Mouse (Mus musculus) heart, embryonic 12.5 days (tissue): ENCODE results near the gene Ptges3l. TPM values are rescaled to one million over a fixed set of nuclear protein-coding genes. Genes with fewer than 3 reads are reported as not detected.
"Not testable (repeated sequence)": the region's sequence is repeated elsewhere in the genome, so short reads cannot be mapped to it uniquely, and the experiment has no call there.

Source experiments
- ATAC-seq: fragments of 200-750 bp; cut with Nextera tagmentation; 2 replicates; pipeline ENCODE4 v1.8.0; 2017; ENCODE audit warnings: moderate TSS enrichment, moderate library complexity; ENCODE audit not compliant: insufficient number of reproducible peaks, low FRiP score
- H3K27ac ChIP-seq: fragments of 300-500 bp; sonication (generic); 2 replicates; pipeline ENCODE4 v1.5.1; 2016; ENCODE audit warnings: mild to moderate bottlenecking, moderate library complexity; ENCODE audit not compliant: poor library complexity, severe bottlenecking
- H3K27me3 ChIP-seq: fragments of 300-500 bp; sonication (generic); replicated peaks from 2 replicates; pipeline ENCODE4 v1.6.1; 2016; ENCODE audit warnings: mild to moderate bottlenecking, moderate library complexity
- H3K36me3 ChIP-seq: fragments of 300-500 bp; sonication (generic); 2 replicates; pipeline ENCODE4 v1.6.1; 2016; ENCODE audit warnings: mild to moderate bottlenecking, moderate library complexity
- H3K4me1 ChIP-seq: fragments of 300-500 bp; sonication (generic); replicated peaks from 2 replicates; pipeline ENCODE4 v1.6.1; 2016; ENCODE audit warnings: mild to moderate bottlenecking
- H3K4me2 ChIP-seq: fragments of 300-500 bp; sonication (generic); 2 replicates; pipeline ENCODE4 v1.6.1; 2016; ENCODE audit warnings: mild to moderate bottlenecking, moderate library complexity
- H3K4me3 ChIP-seq: fragments of 300-500 bp; sonication (generic); 2 replicates; pipeline ENCODE4 v1.5.1; 2016; ENCODE audit warnings: mild to moderate bottlenecking
- H3K9ac ChIP-seq: fragments of 300-500 bp; sonication (generic); 2 replicates; pipeline ENCODE4 v1.6.1; 2016; ENCODE audit warnings: mild to moderate bottlenecking, moderate library complexity
- H3K9me3 ChIP-seq: fragments of 300-500 bp; sonication (generic); replicated peaks from 2 replicates; pipeline ENCODE4 v1.6.1; 2016; ENCODE audit warnings: mild to moderate bottlenecking, moderate library complexity
- WGBS: fragments of 180-500 bp; shearing (Covaris S2); methylation state at CpG from one replicate; pipeline ENCODE4 v1.1.7; 2016; 5-methylcytosine and 5-hydroxymethylcytosine counted together
- polyA plus RNA-seq: library from polyadenylated mRNA; unstranded; fragments of >200 nt; fragmentation: Nextera tagmentation; extraction: Ambion mirVana; gene quantifications from 2 replicates; pipeline ENCODE4 v1.2.1, GENCODE M21; 2016

Ptges3l gene
- polyA plus RNA-seq, 1 experiment from 2014 or later: 80.3 TPM

DNA sequence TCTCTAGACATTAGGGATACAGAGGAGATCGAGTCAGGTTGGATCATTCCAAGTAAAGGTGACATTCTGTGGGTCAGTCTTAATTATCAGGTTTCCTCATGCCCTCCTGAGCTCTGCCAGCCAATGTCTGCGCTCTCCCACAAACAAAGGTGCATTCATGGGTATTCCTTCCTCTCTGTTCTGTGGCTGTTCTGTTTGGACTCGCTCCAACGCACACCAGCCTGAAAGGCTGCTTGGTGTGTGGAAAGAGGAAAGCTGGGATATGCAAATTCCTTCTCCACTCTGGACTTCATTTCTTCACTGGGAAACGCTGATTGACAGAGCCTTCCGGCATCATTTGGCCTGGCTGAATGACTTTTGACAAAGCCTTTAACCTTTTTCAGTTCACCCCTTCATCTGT, 29.6 kb upstream of the Ptges3l start:
- no peak for ATAC-seq
- H3K4me1 ChIP-seq: peaks cover 13% of the 10 kb centered on the region
- H3K27ac ChIP-seq: no peak overlapping the region
- H3K4me3 ChIP-seq: no peak overlapping the region
- no peaks in the 10 kb centered on the region for H3K27me3 ChIP-seq
- peaks cover 36% of the 10 kb centered on the region for H3K36me3 ChIP-seq
- no peaks in the 10 kb centered on the region for H3K9me3 ChIP-seq
- H3K4me2 ChIP-seq: no peak overlapping the region
- no peak overlapping the region for H3K9ac ChIP-seq
- WGBS: 64% methylated on average over 6 of the region's 6 CpGs

- H3K4me2 ChIP-seq: no peak overlapping the region
- no peak overlapping the region for H3K9ac ChIP-seq
- 56% methylated on average over 10 of the region's 10 CpGs for WGBS
- no peaks in the 10 kb centered on the region for H3K9me3 ChIP-seq
- no peak overlapping the region for H3K4me3 ChIP-seq
- no peak for ATAC-seq
- H3K27ac ChIP-seq: no peak overlapping the region
- peaks cover 26% of the 10 kb centered on the region for H3K4me1 ChIP-seq
- H3K27me3 ChIP-seq: no peaks in the 10 kb centered on the region
- H3K36me3 ChIP-seq: peaks cover 12% of the 10 kb centered on the region
Observed at GRCm38 (mm10) chr11:101452093-101452774, 27.1 kb upstream of the Ptges3l start.

DNA sequence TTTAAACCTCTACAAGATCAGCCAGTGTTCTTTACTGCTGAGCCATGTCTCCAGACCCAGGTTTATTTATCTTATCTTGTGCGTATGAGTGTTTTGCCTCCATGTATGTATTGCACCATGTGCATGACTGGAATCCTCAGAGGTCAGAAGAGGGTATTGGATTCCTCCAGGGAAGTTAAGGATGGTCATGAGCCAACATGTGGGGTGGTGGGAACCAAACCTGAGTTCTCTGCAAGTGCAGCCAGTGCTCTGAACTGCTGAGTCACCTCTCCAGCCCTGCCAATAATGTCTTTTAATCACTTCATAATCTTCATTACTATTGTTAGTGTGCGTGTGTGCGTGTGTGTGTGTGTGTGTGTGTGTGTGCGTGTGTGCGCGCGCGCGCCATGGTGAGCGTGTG, 26.4 kb upstream of the Ptges3l start:
- Histone ChIP-seq H3K4me2 (no peak overlapping the region), H3K27ac (no peak overlapping the region), H3K4me3 (no peak overlapping the region), H3K27me3 (no peaks in the 10 kb centered on the region), H3K9ac (no peak overlapping the region), H3K9me3 (no peaks in the 10 kb centered on the region), H3K4me1 (peaks cover 26% of the 10 kb centered on the region), H3K36me3 (peaks cover 5% of the 10 kb centered on the region; the same call in 1 of the 2 replicates)
- WGBS: 93% methylated on average over 10 of the region's 10 CpGs
- no peak for ATAC-seq

GRCm38 (mm10) chr11:101450394-101450793, 25.3 kb upstream of the Ptges3l start:
- Histone ChIP-seq H3K4me2 (no peak overlapping the region), H3K36me3 (peaks cover 9% of the 10 kb centered on the region), H3K9ac (no peak overlapping the region), H3K27ac (no peak overlapping the region), H3K9me3 (no peaks in the 10 kb centered on the region), H3K27me3 (no peaks in the 10 kb centered on the region), H3K4me1 (peaks cover 26% of the 10 kb centered on the region), H3K4me3 (no peak overlapping the region)
- ATAC-seq: no peak
- 75% methylated on average over 3 of the region's 3 CpGs for WGBS

GRCm38 (mm10) chr11:101449596-101449995, 24.5 kb upstream of the Ptges3l start:
- WGBS: 82% methylated on average over 4 of the region's 4 CpGs
- H3K9me3 ChIP-seq, H3K4me2 ChIP-seq, H3K4me3 ChIP-seq, H3K9ac ChIP-seq, H3K27me3 ChIP-seq, H3K27ac ChIP-seq, ATAC-seq: not testable (repeated sequence)
- Histone ChIP-seq H3K4me1 (peaks cover 30% of the 10 kb centered on the region), H3K36me3 (peaks cover 15% of the 10 kb centered on the region)

DNA sequence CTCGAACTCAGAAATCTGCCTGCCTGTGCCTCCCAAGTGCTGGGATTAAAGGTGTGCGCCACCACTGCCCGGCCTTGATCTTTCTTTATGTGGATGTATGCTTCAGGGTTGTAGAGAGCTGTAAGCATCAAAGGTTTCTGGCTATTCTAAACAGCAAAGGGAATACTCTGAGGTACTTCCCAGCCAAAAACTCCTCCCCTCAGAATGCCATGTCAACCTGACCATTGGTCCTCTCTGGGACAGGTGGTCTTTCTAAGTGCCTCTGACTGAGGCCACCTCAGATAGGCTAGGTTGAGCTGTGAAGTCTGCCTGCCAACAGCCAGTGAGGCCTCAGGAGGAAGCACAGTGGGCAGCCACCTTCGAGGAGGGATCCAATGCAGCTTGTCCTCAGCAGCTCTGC, 23.8 kb upstream of the Ptges3l start:
- Histone ChIP-seq H3K36me3 (peaks cover 22% of the 10 kb centered on the region), H3K27ac (no peak overlapping the region), H3K27me3 (no peaks in the 10 kb centered on the region), H3K4me3 (peak overlapping the region; percentile 54), H3K4me2 (peak overlapping the region; percentile 63), H3K4me1 (peaks cover 34% of the 10 kb centered on the region), H3K9me3 (no peaks in the 10 kb centered on the region), H3K9ac (peak overlapping the region; percentile 57; the same call in 1 of the 2 replicates)
- 72% methylated on average over 4 of the region's 4 CpGs for WGBS
- ATAC-seq: no peak

GRCm38 (mm10) chr11:101448274-101448746, 23.2 kb upstream of the Ptges3l start, which contains the start of gene Ifi35:
Ifi35 (plus strand) TSS chr11:101448407.
- ATAC-seq: peak; percentile 79
- peak within 1 kb of the TSS; percentile 57 for H3K9ac ChIP-seq
- peak within 1 kb of the TSS; percentile 61 for H3K27ac ChIP-seq
- peak within 1 kb of the TSS; percentile 63 for H3K4me2 ChIP-seq
- peaks cover 28% of the 10 kb centered on the region for H3K36me3 ChIP-seq
- no peaks in the 10 kb centered on the region for H3K27me3 ChIP-seq
- H3K9me3 ChIP-seq: no peaks in the 10 kb centered on the region
- peak within 1 kb of the TSS; percentile 54 for H3K4me3 ChIP-seq
- WGBS: 15% methylated on average over 10 of the region's 10 CpGs
- peaks cover 40% of the 10 kb centered on the region for H3K4me1 ChIP-seq

DNA sequence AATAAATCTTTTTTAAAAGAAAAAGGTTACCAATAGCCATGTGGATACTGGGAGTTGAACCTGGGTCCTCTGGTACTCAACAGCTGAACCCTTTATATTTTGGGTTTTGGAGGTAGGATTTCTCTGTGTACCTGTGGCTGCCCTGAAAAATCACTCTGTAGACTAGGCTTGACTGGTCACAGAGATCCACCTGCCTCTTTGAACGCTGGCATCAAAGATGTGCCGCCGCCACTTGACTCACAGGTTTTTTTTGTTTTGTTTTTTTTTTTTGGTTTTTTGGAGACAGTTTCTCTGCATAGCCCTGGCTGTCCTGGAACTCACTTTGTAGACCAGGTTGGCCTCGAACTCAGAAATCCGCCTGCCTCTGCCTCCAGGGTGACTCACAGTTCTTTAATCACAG, 22.7 kb upstream of the Ptges3l start:
- H3K9me3 ChIP-seq: no peaks in the 10 kb centered on the region
- no peaks in the 10 kb centered on the region for H3K27me3 ChIP-seq
- H3K9ac ChIP-seq: peak overlapping the region; percentile 57; the same call in 1 of the 2 replicates
- no peak overlapping the region for H3K4me3 ChIP-seq
- H3K4me1 ChIP-seq: peaks cover 45% of the 10 kb centered on the region
- peak overlapping the region; percentile 61 for H3K27ac ChIP-seq
- H3K36me3 ChIP-seq: peaks cover 31% of the 10 kb centered on the region
- 81% methylated on average over 5 of the region's 5 CpGs for WGBS
- peak overlapping the region; percentile 63 for H3K4me2 ChIP-seq
- ATAC-seq: no peak

DNA sequence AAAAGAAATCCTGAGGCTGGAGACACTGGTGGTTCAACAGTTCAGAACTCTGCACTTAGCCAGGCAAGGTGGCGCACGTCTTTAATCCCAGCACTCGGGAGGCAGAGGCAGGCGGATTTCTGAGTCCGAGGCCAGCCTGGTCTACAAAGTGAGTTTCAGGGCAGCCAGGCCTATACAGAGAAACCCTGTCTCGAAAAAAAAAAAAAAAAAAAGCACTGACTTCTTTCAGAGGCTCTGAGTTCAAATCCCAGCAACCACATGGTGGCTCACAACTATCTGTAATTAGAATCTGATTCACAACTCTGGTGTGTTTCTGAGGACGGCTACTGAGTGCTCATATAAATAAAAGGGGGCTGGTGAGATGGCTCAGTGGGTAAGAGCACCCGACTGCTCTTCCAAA, 21.7 kb upstream of the Ptges3l start:
- peaks cover 41% of the 10 kb centered on the region for H3K4me1 ChIP-seq
- not testable (repeated sequence) for H3K9me3 ChIP-seq, ATAC-seq, H3K27ac ChIP-seq, H3K9ac ChIP-seq, H3K27me3 ChIP-seq, H3K4me3 ChIP-seq, H3K4me2 ChIP-seq
- WGBS: 87% methylated on average over 8 of the region's 8 CpGs
- peaks cover 31% of the 10 kb centered on the region for H3K36me3 ChIP-seq

GRCm38 (mm10) chr11:101446319-101446718, 21.2 kb upstream of the Ptges3l start:
- H3K9me3 ChIP-seq: no peaks in the 10 kb centered on the region
- H3K9ac ChIP-seq: no peak overlapping the region
- no peaks in the 10 kb centered on the region for H3K27me3 ChIP-seq
- ATAC-seq: no peak
- no peak overlapping the region for H3K27ac ChIP-seq
- peaks cover 31% of the 10 kb centered on the region for H3K36me3 ChIP-seq
- WGBS: 78% methylated on average over 1 of the region's 1 CpGs
- peaks cover 37% of the 10 kb centered on the region for H3K4me1 ChIP-seq
- H3K4me3 ChIP-seq: no peak overlapping the region
- no peak overlapping the region for H3K4me2 ChIP-seq

- Histone ChIP-seq H3K4me3 (peak overlapping the region; percentile 90), H3K36me3 (peaks cover 31% of the 10 kb centered on the region), H3K4me2 (peak overlapping the region; percentile 98), H3K9ac (peak overlapping the region; percentile 97), H3K27me3 (no peaks in the 10 kb centered on the region), H3K9me3 (no peaks in the 10 kb centered on the region), H3K4me1 (peaks cover 22% of the 10 kb centered on the region), H3K27ac (peak overlapping the region; percentile 94)
- under 1% methylated on average over 14 of the region's 14 CpGs for WGBS
- ATAC-seq: no peak
Observed at GRCm38 (mm10) chr11:101442760-101443159, 17.6 kb upstream of the Ptges3l start.
